Comparison of ENCODE assay signal across 8 mouse cellular contexts in the genomic region with DNA sequence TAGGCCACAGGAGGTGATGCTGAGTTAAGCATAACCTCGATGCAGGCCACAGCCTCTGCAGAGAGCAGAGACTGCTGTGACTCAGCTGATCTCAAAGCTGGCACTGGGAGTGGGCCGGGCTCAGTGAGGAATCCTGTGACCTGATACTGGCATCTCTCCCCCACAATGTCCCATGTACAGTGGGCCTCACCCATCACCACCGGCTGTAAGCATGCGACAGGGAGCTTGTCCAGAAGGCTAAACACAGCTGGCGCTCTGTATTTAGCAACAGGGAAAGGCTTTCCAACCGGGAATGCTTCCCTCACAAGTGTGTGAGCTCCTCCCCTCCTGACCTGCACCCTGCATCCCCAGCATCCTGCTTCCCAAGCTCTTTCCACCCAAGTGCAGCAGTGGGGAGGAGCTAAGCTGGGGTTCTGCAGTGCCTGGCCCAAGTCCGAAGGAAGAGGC. TPM values are rescaled to one million over a fixed set of nuclear protein-coding genes. Genes with fewer than 3 reads are reported as not detected.
DNase-seq lines count a peak whose midpoint lies in the region; TF ChIP-seq lines count a peak whose summit lies in the region.

No protein-coding gene starts in this region.

- WGBS in kidney, adult 2 months: 21% methylated on average over 7 of the region's 7 CpGs

- H3K27ac ChIP-seq in kidney, adult 2 months (ENCODE audit: insufficient read depth, low read depth, low read length): no peak overlapping the region

- peaks cover 2% of the 10 kb centered on the region; the same call in 1 of the 2 replicates for H3K36me3 ChIP-seq in kidney, adult 2 months (ENCODE audit: control insufficient read depth, insufficient read depth, low read length)

- peak; percentile 45 for DNase-seq in kidney, adult 2 months
- no peak for DNase-seq in kidney, adult 9 months
- peak; percentile 19 for DNase-seq in brain, embryonic 14.5 days (ENCODE audit: low read depth)
- DNase-seq in heart, adult 8-10 months (ENCODE audit: low spot score): peak; percentile 75
- peak; percentile 59 to 66 for DNase-seq in left cerebral cortex, adult 9 months (ENCODE audit: low spot score in 2 of 2)
- DNase-seq in skeletal muscle tissue, adult 2 months (ENCODE audit: low read depth, low spot score): peak; percentile 54
- DNase-seq in layer of hippocampus, postnatal 14 days (ENCODE audit: low spot score in 2 of 2): no peak
- DNase-seq in spleen, postnatal 4 days (ENCODE audit: low spot score in 2 of 2): no peak

- H3K27me3 ChIP-seq in kidney, adult 2 months (replicated peaks; ENCODE audit: control insufficient read depth, insufficient read depth, low read length): no peaks in the 10 kb centered on the region

- peaks cover 26% of the 10 kb centered on the region; the same call in 1 of the 2 replicates for H3K4me1 ChIP-seq in kidney, adult 2 months (ENCODE audit: control insufficient read depth, insufficient read depth, low read length)

- no peak for TF ChIP-seq POLR2A in kidney, adult 2 months (IDR thresholded peaks at IDR 0.05; ENCODE audit: low read depth, low read length)
- no peak for TF ChIP-seq POLR2A in brain, embryonic 14.5 days (IDR thresholded peaks at IDR 0.05; ENCODE audit: borderline replicate concordance, extremely low read depth, insufficient read depth, insufficient read length, poor library complexity, severe bottlenecking)

- no peak for TF ChIP-seq CTCF in kidney, adult 2 months (conservative IDR thresholded peaks at IDR 0.05; ENCODE audit: insufficient read depth, insufficient read length, low read depth, low read length)
- no peak for TF ChIP-seq CTCF in brain, embryonic 14.5 days (IDR thresholded peaks at IDR 0.05; ENCODE audit: borderline replicate concordance, extremely low read depth, insufficient read depth, insufficient read length)

- no peak overlapping the region for H3K4me3 ChIP-seq in kidney, adult 2 months (ENCODE audit: insufficient read depth, low read depth, low read length)

RNA-seq across cellular contexts. Expression of a gene that starts 23.2 kb away (rescaled TPM):
- 1,163 and 1,191 TPM in 2 replicates for polyA plus RNA-seq in kidney, adult 2 months (2012; rRNA removed)
- 47.2 and 61.8 TPM in 2 replicates for polyA plus RNA-seq in brain, embryonic 14.5 days (2012; rRNA removed)
- total RNA-seq in heart, adult 8-10 months (2022): 10 to 100 TPM; 53.7 to 64.8 (median 60.5) TPM
- 100 to 1,000 TPM; 111 to 117 TPM for total RNA-seq in layer of hippocampus, postnatal 14 days (2021)

RNA-seq across cellular contexts. Expression of a gene that starts 52.5 kb away (rescaled TPM):
- polyA plus RNA-seq in kidney, adult 2 months (2012; rRNA removed): 12.8 and 14.8 TPM in 2 replicates
- 21.8 and 23.9 TPM in 2 replicates for polyA plus RNA-seq in brain, embryonic 14.5 days (2012; rRNA removed)
- total RNA-seq in heart, adult 8-10 months (2022): 10 to 100 TPM; 25.9 to 27.9 (median 27.3) TPM
- total RNA-seq in layer of hippocampus, postnatal 14 days (2021): 10 to 100 TPM; 21.6 to 22.7 TPM

Comparison
In these comparisons a context has a peak if more than half of its experiments do, and no peak if none do; other contexts are left out.
1. DNase-seq: peak in kidney, adult 2 months (single experiment), brain, embryonic 14.5 days (single experiment), heart, adult 8-10 months (single experiment), left cerebral cortex, adult 9 months (2 of 2) and skeletal muscle tissue, adult 2 months (single experiment); none in kidney, adult 9 months (single experiment), layer of hippocampus, postnatal 14 days (0 of 2) and spleen, postnatal 4 days (0 of 2).